Mouse (Mus musculus): ENCODE measurements around the gene Edf1.

DNA sequence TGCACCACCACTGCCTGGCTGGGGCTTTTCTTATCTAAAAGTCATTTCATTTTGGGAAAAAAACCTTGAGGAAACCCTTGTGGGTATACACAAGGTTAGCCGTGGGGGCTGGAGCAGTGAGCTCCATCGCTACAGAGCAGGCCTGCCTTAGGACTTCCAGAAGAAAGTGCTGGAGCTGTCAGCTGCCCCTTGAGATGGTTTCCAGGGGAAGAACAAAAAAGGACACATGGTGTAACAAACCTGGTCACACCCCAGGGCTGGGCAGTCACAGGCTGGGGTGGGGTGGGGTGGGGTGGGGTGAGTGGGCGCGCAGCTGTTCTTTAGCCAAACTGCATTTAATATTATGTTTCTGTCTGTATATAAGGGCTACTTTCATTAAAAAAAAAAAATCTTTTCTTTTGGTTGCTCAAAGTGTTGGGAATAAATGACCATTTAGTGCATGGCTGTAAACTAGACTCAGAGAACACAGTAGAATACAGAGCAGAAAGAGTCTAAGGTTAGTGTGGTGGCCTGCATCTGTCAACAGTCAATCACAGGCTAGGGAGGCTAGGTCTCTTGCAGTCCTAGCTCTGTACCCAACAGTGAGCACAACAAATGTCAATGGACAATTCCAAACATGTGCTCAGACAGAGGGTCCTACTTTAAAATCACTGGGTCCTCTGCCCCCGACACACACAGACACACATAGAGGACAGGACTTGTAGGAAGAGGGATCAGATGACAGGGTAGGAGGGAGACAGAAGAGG lies 39.3 kb downstream of the Edf1 start:
- TF ChIP-seq CTCF (conservative IDR thresholded peaks at IDR 0.05; ENCODE audit: low read length) (no peak), POU5F1 (IDR thresholded peaks at IDR 0.05; ENCODE audit: borderline replicate concordance, low read length) (no peak), NANOG (IDR thresholded peaks at IDR 0.05; ENCODE audit: borderline replicate concordance, low read length) (no peak)
